Mouse (Mus musculus): ENCODE data around the gene Gas2.

The Gas2 gene

DNA sequence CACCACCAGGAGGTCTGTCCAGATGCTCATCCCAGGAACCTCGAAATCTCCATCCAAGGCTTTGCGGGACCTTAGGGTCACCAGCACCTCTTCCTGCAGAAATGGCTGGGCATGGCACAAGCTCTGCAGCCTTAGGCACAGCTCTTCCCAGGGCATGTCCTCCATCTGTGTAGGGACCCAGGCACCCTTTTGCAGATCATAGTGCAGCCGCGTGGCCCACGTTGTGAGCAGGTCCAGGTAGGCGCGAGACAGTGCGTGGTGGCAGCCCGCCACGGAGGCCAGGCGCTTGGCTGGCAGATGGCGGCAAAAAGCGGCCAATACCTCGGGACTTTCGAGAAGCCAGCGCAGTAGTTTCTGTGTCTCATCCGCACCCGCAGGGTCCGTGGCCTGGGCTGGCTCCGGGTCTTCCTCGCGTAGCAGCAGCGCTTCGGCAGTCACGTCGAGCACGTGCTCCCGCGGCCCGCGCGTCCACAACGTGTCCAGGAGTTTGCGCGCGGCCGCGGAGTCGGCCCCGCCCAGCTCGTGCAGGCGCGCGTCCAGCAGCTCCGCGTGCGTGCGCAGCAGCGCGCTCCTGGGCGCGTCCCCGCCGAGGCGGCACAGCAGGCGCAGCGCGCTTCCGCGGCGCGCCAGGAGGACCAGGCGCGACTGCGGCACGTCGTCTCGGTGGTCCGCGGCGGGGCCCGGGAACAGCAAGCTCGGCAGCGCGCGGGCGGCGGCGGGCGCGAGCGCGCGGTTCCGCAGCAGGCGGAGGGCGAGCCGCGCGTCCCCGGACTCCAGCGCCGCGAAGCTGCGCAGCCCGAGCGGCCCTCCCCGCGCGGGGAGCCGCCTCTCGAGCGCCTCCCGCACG is at the start of gene Gas2:
TSS of gene Gas2 (plus strand) at position 766 of the 847 bp plus-strand sequence.
- peak; percentile 74 for DNase-seq (ENCODE audit: low read depth in 2 of 2, low spot score in 2 of 2)

DNA sequence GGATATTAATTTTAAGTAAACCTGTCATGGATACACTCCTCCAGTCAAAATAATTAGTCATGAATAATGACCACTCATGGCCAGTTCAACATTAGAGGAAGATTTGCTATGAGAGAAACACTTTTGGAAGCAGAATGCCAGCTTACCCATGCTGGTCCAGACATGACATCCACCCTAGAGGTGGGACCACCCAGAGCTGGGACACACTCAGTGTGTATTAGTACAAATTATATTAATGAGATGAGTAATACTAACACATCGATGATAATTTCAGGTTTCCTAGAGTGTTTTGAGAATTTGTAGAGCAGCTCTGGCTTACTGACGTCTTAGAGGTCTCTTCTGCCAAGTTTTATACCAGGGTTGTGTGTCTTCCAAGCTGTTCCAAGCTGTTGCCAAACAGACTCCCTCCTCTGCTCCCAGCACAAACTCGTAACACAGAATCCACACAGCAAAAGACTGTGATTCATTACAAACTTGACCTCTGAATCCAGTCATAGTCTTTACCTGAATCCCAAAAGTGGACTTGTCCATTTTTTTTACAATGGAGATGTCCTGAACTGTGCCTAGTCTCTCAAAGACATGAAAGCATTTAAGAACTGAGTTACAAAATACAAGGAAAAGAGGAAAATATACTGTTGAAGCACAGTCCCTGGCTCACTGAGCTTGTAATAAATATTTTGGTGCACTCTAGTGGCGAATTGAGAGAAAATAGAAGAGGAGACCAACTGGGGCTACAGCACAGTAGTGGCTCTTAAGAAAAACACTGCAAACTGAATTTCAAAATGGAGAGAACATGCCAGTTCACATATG is 46.1 kb upstream of the Gas2 start:
- DNase-seq (ENCODE audit: low read depth in 2 of 2, low spot score in 2 of 2), result no peak

DNA sequence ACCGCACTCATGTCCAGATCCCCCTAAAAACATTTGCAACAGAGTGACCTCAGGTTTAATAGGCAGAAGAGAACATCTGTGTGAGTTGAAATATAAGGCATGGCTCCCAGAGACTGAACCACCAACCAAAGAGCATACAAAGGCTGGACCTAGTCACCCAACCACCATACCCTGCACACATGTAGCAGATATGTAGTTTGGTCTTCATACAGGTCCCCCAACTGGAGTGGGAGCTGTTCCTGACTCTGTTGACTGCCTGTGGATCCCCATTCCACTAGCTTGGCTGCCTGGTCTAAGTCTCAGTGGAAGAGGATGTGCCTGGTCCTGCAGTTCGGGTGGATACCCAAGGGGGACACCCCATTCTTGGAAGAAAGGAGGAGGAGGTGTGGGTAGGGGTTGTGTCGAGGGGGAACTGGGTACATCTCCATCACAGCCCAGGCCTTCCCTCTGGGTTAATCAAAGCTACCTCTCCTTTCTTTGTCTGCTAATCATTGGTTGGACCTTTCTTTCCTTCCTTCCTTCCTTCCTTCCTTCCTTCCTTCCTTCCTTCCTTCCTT is 45.5 kb upstream of the Gas2 start:
- DNase-seq (ENCODE audit: low read depth in 2 of 2, low spot score in 2 of 2), result no peak

DNA sequence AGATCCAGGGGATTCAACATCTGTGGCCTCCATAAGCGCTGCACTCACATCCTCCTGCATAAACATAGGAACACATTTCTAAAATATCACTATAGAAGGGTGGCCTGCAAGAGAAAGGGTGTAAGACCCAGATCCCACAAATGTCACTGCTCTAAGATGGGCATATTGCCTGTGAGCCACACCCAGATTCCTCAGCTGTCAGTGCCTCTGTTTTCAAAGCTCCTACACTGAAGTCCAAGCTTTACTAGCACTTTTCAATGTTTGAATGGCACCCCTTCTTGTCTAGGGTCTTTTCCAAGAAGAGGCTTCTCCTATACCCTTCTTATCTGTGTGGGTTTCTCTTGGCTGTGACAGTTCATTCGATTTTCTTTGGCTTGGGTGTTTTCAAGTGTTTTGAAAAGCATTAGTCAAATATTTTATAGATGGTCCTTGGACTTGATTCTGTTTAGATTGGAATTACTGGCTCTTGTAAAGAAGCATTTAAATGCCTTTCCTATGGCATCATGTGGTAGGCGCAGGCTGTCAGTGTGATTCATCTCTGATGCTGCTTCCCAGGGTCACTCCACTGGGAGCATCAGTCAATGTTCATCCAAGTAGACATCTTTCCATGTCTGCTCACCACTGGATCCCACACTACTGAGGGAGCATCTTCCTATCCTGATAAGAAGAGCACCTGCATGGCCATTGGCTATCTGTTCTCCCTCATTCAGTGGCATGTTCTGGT is 43.4 kb upstream of the Gas2 start:
- no peak for DNase-seq (ENCODE audit: low read depth in 2 of 2, low spot score in 2 of 2)

DNA sequence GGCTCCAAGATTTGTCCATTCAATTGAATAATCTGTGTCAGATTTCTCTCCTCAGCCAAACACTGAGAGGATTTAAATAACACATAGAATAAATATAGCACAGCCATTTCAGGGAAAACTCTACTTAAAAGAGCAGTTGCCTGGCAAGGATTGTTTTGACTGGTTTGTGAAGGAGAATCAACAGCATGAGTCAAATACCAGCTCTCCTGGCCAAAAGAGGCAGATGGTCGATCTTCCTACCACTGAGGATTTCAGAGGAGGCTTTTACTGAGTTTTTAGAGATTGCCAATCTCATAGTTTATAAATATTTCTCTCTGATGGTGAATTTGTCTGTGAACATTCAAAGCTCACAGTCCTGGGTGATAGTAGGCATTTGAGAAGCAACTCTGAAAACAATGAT is 41.9 kb upstream of the Gas2 start:
- no peak for DNase-seq (ENCODE audit: low read depth in 2 of 2, low spot score in 2 of 2)

DNA sequence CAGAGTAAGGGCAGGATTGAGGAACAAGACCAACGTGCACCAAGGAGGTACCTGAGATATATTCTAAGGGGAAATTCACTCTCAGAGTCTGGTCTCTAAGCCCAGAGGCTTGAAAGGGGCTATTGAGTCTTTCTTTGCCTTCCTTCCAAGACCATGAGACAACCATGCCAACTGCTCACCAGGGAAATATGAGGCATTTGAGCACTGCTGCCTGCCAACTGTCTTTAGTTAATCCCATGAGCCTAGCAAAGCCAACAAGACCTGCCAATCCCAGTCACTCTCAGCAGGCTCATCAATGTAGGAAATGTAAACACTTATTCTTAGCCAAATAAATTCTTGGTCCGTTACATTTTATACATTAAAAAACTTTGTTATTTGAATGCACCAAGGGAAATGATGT is 40.3 kb upstream of the Gas2 start:
- DNase-seq (ENCODE audit: low read depth in 2 of 2, low spot score in 2 of 2), result no peak

DNA sequence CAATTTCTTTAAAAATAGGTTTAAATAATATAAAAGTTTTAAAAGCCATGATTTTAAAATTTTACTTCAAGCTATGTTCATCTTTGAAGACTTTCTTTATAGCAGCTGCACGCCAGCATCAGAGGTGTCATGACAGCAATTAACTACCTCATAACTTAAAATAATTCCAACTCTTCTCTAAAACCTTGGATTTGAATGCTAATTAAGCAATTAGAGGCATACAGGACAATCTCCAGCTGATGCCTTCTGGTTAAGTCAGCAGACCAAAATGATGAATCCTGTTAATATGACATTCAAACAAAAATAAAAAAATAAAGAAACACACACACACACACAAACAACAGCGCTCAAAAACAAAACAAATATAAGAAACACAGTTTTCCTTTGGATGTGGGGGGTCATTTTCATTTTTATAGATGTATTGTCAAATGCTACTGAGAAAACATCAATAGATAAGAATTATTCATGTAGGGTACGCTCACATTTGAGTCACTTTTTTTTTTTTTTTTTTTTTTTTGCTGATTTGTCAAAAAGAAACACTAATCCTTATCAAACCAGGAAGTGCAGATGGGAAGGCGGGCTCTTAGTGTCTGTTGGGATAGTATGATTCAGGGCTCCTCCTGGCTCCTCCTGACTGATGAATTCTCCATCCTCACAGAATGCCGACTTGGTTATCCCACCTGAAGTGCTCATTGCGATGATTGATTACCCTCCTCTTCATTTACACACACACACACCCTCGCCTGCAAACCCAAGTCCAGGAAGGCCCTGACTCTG is 38.1 kb upstream of the Gas2 start:
- DNase-seq (ENCODE audit: low read depth in 2 of 2, low spot score in 2 of 2), result no peak

DNA sequence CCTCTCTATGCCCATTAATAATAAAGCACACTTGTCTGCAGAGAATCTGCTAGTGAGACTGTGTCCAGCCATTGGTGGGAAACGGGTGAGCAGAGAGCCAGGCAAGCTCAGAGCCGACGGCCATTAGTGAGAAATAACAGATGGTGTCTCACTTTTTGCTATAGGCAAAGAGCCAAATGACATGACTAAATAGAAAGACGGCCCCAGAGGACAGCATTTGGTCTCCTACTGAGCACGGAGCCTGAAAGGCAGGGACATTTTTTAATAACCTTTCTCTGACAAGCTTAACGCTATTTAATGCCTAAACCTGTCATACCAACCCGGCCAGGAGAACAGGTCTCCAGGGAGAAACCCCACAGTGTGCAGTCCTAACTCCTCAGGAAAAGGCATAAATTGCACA is 29.9 kb upstream of the Gas2 start:
- no peak for DNase-seq (ENCODE audit: low read depth in 2 of 2, low spot score in 2 of 2)

DNA sequence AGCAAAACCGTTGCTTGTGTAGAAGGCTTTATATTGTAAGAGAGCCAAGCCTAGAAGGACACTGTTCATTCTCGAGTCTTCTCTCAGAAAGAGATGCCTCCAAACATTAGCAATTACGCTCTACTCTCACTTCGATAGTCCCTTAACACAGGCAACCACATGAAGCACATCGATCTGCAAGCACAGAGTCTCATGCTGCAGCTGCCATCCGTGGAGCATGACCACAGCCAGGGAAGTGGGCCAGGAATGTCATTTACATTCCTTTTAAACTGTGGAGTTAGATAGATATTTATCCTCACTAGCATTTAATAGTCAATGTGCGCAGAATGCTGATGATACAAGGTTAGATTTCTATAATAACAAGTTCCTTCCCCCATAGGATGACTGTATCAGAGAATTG is 21.3 kb upstream of the Gas2 start:
- DNase-seq (ENCODE audit: low read depth in 2 of 2, low spot score in 2 of 2), result no peak

DNA sequence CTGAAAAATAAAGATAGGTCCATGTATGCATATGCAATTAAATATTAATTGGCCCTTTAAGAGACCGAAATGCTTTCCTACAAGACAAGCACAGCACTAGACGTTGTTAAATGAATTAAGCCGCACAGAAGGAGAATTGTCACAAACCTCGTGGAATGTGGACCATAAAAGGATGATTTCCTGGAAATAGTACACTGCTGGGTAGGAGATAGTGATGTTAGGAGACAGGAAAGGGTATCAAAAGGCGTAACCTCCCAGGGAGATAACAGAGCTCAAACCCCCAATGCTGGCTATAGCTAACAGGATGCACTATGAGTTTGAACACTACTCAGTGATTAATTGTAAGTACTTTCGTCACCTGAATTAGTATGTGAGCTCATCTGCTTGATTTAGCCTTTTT is 10.9 kb upstream of the Gas2 start:
- no peak for DNase-seq (ENCODE audit: low read depth in 2 of 2, low spot score in 2 of 2)

DNA sequence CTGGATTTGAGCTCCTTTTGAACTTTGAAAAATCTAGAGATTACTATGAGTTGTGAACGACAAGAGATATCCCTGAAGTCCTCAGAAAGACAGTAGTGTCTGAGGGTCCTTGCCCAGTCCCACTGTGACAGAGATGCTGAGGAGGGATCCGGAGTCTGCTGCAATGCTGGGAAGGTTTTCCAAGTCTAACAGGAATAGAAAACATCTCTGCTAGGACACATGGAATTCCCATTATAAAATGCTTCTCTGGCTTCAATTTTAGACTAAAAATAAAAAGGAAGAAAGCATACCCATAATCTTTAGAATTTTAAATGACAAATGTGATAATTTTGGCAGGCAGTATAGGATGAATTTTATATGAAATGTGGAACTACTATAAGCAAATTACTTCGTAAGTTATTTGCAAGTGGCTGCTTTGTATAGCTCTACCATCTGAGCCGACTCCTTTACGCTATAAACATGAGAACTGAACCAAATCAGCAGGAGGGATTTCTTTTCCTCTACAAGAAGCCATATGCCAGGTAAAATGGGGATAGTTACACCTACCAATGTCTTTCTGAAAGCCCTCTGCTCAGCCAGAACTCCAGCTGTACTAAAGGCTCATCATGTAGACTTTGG is 9.8 kb upstream of the Gas2 start:
- no peak for DNase-seq (ENCODE audit: low read depth in 2 of 2, low spot score in 2 of 2)

DNA sequence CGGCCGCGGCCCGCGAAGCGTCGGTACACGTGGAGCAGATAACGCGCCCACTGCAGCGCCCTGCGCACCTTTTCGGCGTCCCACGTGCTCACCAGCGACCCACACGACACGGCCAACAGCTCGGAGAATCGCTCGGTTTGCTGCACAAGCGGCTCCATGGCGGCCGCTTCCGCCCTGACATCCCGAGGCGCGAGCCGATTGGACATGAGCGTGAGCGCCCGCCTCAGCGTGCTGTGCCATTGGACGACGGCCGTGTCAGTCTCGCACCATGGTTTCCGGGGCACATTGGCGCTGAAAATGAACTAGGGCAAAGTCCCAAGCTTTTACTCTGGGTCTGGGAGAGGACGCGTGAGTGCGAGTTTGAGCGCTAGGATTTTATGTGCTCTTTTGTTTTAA is 280 bp downstream of the Gas2 start, which contains the start of gene Fancf:
TSS of gene Fancf (minus strand) at position 171 of the 396 bp plus-strand sequence.
- DNase-seq (ENCODE audit: low read depth in 2 of 2, low spot score in 2 of 2), result peak; percentile 93 to 94

DNA sequence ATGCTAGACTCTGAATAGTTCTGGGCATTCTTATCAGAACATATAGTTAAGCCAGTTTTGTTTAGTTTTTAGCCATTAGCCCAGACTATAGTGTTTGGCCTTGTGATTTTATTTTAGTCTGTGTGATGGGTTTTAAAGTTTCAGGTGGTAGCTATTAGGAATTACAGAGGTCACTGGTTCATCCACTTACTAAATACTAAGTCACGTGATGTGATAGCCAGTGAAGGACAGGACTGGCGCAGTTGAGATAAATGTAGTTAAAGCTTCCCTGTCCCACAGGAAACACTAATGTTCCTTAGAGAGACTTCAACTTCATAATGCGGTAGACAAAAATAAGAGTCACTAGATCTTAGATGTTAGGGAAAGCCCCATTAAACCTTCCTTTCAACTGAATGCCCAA is 1.0 kb downstream of the Gas2 start:
- no peak for DNase-seq (ENCODE audit: low read depth in 2 of 2, low spot score in 2 of 2)

DNA sequence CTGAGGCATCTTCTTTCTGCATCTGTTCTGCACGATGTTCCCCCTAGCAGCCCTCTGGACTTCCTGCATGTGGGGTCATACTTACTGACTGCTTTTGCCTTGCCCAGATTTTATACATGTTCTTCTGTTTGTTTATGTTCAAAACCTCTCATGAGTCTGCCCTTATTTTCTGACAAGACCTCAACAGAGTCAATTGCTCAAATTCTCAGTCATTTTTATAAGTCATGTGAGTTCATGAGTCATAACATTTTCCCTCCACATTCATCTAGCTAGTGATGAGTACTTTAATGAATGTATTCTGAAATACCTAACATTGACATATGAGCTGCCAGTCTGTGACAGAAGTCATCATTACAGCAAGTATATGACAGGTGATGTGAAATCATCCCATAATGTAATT is 3.5 kb downstream of the Gas2 start:
- DNase-seq (ENCODE audit: low read depth in 2 of 2, low spot score in 2 of 2), result no peak

DNA sequence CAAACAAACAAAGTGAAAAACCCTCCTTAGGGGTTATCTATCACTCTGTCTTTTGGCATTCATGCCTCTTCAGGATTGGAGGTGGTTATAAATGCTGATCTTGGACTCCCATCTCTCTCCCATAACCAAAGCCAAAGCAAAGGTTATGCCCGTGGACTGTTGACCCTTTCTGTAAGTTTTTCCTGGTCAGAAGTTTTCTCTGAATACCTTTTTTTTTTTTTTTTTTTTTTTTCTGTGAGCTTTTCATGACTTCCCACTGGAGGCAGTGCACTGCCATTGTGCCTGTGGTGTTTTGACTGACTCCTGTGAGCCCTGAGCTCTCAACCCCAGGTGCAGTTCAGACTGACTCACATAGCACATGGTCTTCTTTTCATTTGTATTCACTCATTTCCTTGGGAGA is 6.2 kb downstream of the Gas2 start:
- DNase-seq (ENCODE audit: low read depth in 2 of 2, low spot score in 2 of 2), result no peak

DNA sequence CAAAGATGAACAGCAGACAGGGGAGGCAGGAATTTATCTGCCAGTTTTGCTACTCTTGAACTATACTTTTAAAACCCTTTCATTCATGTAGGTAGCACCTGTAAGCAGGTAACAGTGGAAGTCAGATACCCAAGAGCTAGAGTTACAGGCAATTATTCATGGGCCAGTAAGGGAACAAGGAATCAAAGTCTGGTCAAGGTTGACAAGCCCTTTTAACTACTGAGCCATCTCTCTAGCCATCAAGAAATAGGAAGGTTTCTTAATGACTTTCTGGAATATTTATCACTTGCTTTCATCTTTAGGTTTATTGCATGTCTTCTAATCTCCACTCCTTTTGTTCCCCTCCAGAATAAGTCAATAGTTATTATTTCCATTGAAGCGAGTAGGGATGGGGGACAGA is 10.2 kb downstream of the Gas2 start:
- no peak for DNase-seq (ENCODE audit: low read depth in 2 of 2, low spot score in 2 of 2)

DNA sequence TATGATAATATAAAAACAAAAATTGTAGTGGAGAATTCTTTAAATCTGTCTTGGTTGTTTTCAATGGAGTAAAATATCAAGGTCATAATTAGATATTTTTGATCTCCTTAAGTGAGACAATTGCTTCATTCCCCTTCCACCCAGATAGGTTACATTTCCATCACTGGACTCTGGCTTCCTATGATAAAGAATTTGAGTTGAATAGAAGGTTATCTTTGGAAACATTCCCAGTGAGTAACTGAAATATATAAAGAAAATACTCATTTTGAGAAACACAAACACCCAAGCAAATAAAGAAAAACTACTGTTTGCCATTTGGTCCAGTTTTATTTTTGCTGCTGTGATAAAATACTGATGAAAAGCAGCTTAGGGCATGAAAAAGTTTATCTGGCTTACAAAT is 10.8 kb downstream of the Gas2 start:
- no peak for DNase-seq (ENCODE audit: low read depth in 2 of 2, low spot score in 2 of 2)

DNA sequence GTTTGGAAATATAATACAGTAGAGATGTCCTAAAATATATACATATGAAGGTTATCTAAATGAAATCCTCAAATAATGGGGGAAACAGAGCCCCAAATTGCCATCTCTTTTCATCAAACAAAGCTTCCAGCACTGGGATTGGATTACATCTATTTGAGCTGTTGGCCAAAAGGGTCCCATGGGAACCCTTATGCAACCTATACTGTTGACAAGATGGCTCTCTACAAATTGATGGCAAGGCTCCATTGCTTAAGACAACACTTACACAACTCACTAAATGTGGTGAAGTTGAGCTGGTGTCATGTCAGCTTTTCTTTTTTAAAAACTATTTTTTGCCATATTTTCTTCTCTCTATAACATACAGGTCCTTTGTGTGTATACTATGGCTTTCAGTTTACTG is 14.5 kb downstream of the Gas2 start:
- no peak for DNase-seq (ENCODE audit: low read depth in 2 of 2, low spot score in 2 of 2)

DNA sequence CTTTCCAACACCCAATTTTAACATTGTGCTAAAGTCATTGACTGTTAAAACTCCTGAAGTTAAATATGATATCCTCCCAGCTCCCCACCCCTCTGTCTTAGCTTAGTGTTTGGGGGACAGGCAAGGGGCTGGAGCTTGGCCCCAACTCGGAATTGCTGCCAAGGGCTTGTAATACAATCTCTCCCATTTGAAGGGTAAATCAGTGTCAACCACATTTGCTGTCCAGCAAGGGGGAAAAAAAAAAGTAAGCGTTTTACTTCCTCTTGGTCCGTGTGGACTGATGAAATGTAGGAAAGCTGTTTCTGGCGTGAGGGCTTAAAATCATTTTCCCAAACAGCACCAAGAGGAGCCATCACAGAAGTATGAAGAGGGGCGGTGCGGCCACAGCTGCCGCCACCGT is 16.9 kb downstream of the Gas2 start:
- no peak for DNase-seq (ENCODE audit: low read depth in 2 of 2, low spot score in 2 of 2)

DNA sequence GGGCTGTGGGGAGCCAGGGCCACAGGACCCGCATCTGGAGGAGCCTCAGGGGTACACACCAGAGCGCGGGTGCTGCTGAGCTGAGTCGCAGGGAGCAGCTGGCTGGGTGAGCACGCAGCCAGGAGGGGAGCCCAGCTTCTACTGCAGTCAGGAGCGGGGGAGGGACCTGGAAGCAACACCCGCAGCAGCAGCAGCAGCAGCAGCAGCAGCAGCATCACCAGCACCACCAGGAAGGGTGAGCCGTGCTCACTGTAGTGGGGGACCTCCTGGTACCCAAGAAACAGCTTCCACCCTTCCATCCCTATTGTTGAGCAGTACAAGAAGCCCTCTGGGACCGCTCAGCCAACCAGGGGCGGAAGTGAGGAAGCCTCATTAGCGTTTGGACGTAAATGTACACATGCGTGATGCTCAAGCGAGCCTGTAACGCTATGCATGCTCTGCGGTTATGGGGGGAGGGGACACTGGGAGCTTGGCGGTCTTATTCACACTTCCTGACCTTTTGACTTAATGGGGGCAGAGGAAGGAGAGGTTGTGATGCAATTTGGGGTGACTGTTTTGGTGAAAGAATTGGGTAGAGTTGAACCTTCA is 17.4 kb downstream of the Gas2 start:
- DNase-seq (ENCODE audit: low read depth in 2 of 2, low spot score in 2 of 2), result peak; percentile 10 to 28
